Mouse (Mus musculus) cerebellum, adult 8-10 months (tissue): ENCODE measurements around the gene Hnrnpa2b1.
"Not testable (repeated sequence)": the region's sequence is repeated elsewhere in the genome, so short reads cannot be mapped to it uniquely, and the experiment has no call there.

Experiments used
- DNase-seq: peaks from one replicate; pipeline ENCODE4 v3.0.0; 2022

Gene Hnrnpa2b1

DNA sequence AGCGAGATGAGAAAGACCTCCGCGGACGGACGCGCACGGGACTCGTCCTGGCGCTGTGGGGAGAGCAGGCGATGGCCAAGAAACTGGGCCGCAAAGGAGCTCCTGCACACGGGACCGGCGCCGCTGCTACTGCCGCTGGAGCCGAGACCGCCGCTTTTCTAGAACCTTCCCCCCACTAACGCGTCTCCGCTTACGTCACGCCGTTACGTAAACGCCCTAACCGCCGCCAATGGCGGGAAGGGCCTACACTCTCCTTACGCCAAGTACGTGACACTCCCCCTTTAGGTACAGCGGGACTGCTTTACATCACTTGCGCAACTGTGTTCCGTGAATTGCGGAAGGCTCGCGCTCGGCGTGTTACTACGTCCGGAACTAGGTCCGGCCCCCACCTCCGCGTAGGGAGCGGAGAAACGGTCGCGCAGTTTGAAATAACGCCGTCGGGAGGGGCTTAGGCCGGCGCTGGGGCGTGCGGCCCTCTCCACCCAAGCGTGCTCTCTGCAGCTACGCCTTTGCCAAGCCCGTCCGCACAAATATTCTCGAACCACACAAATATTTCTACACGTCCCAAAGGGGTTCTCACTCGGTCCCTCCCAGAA lies at the start of gene Hnrnpa2b1:
TSS of gene Hnrnpa2b1 (minus strand) at position 180 of the 596 bp plus-strand sequence.
- peak; percentile 100 for DNase-seq

DNA sequence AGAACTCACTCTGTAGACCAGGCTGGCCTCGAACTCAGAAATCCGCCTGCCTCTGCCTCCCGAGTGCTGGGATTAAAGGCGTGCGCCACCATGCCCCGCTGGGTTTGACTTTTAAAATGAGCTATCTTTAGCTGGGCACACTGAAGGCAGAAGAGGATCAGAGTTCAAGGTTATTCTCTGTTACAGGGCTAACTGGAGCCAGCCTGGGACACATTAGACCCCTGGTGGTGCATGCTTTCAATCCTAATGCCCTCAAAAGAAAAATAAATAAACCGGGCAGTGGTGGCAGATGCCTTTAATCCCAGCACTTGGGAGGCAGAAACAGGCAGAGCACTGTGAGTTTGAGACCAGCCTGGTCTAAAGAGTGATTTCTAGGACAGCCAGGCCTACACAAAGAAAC lies 45.2 kb upstream of the Hnrnpa2b1 start:
- DNase-seq: no peak

DNA sequence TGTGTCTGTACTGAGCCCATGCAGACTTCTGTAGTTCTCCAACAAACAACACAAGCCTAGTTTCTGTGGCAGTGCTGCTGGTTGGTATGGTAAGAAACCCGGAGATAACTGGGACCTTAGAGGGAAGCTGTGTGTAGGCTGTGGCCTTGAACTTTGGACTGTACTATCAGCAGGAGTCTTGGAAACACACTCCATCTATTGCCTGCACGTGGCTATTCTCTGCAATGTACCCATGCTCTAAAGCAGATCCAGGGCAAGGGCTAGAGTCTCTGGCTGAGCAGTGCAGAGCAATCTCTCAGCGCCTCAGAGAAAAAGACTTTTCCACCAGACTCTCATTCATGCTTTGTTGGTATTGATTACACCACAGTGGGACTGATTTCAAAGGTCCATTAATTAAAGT lies 44.1 kb upstream of the Hnrnpa2b1 start:
- DNase-seq: no peak

DNA sequence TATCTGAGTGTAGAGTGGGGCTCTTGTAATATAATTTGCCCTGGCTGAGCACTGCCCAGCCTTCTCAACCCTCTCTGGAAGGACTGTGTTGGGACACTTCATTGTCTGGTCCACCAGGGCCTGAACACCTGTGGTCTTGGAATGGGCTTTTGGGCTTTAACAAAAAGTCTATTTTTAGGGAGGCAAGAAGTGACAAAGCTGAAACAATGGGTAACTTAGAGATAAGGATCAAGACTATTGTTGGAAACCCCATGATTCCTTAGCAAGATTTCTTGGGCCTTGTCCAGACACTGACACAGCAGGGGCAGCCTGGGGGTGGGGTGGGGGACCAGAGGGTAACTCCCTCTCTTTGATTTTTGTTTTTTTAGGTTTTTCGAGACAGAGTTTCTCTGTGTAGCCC lies 41.3 kb upstream of the Hnrnpa2b1 start:
- no peak for DNase-seq

DNA sequence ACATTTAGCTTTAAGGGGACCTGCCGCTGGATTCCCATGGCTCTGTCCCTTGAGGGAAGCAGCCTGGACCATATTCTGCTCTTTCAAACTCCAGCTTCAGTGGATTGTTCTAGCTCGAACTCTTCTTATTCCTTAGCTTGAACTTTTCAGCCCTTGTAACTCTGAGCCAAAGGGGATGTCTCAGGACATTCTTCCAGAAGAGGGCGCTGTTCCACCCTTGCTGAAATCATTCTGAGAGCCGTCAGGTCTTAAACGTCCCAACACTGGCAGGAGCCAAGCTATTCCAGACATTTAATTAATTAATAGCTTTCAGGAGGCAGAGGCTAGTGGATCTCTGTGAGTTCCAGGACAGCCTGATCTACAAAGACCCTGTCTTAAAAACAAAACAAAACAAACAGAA lies 40.4 kb upstream of the Hnrnpa2b1 start:
- DNase-seq: peak; percentile 29

DNA sequence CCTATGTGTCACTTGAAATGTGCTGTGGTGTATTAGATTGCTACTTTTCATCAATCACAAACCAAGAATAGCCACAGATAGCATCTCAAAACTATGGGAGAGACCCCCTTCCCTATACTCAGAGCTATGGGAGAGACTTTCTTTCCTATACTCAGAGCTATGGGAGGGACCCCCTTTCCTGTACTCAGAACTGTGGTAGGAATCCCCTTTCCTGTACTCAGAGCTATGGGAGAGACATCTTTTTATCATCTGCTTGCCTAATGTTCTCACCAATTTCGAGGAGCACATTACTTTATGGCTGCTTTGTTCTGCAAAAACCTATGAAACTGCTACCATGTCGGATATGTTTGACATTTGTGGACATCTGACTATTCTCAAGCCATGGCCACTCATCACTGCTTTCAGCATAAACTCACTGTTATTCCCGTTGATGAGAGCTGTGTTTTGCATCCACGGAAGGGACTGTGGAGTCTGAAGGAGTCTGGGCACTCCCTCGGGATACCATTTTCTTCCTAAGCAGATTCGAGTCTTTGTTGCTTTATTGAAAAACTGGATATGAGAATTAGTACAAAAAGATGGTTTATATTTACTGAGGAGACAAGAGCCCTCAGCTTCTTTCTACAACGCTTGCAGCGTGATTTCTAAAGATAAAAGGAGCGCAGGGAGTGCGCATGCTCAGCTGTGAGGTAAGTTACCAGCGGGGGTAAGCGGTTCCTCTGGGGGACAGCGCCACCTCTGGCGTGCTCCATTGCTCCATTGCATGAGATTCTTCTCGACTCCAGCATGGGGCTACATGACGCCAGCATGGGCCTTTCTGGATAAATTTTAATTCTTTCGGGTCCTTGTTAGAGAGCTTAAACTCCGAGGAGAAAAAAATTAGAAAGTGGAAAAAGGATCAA lies 39.3 kb upstream of the Hnrnpa2b1 start:
- peak; percentile 74 for DNase-seq

DNA sequence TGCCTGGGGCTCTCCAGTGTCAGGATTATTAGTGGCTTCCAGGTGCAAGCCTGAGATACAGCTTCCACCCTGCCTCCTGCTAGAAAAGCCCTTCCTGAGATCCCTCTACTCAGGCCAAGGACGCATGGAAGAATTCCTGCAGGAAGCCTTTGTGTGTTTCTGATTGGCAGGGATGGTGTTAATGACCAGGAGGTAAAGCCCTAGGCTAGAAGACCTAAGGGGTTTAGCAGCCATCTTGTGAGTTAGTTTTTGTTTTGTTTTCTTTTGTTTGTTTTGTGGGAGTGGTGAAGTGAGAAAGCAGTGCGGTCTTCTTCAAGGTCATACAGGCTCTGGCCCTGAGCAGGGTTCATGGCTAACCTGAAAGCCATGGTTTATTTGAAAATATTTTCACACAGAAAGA lies 37.9 kb upstream of the Hnrnpa2b1 start:
- DNase-seq: no peak

DNA sequence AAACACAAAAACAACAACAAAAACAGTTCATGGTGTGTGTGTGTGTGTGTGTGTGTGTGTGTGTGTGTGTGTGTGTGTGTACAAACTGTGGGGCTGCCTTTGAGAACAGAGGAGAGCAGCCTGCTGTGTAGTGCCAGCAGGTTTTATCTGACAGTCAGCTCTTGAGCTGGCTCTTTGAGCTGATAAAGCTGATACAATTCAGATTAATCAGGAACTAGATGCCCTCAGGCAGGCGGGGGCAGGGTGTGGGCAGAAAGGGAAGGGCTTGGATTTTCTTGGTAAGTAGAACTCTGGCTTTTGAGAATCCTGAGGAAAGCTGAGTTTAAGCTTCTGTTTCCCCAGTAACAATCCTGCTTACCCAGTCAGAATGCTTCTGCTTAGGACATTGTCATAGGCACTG lies 36.0 kb upstream of the Hnrnpa2b1 start:
- DNase-seq: no peak

DNA sequence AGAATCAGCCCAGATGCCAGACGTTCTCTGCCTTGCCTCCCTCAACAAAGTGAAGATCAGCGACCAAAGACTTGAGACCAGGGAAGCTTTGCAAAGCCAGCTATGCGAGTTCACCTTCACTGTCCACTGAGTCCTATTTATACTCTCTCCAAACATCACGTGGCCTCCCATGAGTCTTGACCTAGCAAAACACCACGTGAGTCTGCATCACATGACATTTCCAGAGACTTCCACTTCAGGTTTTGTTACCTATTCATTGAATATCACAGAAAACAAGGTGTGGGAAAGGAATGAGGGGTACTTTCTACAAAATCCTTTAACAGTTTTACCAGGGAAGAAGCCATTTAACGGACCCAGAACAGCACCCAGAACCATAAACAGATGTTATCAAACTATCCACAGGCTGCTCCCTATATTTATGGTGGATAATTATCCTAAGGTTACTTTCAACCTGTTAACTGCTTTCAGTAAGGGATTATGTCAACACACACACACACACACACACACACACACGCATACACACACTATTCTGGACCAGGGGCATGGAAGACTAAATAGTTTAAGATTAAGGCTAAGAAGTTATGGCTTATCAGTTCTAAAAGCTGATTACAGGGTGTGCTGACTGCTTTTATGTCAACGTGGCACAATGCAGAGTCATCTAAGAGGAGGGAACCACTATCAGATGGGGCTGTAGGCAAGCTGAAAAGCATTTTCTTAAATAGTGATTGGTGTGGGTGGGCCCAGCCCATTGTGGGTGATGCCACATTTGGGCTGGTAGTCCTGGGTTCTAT lies 27.8 kb upstream of the Hnrnpa2b1 start:
- DNase-seq: no peak

DNA sequence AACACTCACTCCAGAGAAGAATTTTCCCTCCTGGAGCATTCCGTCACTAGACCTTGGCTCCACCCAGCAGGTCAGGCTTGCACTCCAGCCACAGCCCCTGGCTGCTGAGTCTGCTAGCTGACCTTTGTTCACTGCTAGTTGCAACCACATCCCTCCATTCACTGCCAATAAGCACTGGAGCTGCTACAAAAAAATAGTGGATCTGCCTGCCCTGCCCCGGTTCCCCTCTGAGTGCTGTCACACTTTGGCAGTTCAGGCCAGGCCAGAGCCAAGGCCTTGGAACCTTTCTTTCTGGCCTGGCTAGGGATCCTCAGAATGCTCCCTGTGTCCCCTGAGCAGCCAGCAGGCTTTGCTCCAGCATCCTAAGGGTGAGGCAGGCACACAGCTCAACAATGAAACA lies 20.1 kb upstream of the Hnrnpa2b1 start:
- peak; percentile 66 for DNase-seq

DNA sequence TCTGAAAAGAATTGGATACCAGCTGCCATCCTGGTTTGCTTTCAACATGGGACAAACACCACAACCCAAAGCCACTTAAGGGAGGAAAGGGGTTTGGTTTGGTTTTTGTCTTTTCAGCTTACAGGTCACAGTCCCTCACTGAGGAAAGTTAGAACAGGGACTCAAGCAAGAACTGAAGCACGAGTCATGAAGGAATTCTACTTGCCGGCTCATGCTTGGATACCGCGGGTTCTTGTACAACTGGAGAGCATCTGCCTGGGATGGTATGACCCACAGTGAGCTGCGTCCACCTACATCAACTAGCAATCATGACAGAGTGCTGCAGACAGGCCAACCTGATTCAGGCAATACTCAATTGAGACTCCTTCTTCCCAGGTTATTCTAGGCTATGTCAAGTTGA lies 17.0 kb upstream of the Hnrnpa2b1 start:
- DNase-seq: no peak

DNA sequence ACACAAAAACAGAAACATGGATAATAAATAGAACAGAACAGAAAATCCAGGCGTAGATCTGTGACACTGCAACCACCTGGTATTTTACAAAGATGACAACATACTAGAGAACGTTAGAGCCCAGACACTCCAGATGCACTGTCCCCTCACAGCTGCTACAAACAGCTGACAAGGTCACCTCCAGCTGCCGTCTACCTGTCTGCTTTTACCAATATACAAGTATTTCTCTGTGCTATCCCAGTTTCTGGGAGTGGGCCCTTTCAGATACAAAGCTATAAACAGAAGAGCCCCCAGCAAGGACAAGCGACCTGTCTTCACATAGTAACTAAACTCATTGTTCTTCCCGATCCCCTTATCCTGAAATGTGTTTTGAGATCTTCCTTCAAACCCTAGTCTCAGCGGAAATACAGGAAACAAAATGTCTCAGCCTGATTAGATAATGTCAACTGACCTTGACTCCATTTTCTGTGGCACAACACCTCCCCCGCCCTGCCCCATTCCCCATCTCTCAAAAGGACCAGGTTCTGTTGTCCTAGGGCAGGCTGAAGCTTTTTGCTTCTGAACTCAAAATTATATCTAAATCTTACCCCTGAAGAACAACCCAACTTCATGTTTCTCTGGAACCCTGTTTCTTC lies 16.5 kb upstream of the Hnrnpa2b1 start:
- no peak for DNase-seq

DNA sequence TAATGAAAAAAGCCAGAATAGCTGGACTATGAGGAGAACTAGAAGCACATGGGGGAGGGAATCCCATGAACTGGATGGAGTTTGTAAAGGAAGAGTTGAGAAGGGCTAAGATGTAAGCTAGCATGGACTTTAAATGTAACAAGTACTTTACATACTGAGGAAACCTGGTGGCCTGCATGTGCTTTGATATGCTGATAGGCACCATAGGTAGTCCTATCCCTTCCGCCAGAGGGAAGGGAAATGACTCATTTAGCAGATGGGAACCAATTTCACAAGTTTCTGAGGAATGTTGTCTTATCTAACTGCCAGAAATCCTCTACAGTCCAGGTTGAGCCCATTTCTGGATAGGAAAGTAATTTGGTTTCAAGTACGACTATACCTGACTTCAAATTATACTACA lies 16.0 kb upstream of the Hnrnpa2b1 start:
- DNase-seq: no peak

DNA sequence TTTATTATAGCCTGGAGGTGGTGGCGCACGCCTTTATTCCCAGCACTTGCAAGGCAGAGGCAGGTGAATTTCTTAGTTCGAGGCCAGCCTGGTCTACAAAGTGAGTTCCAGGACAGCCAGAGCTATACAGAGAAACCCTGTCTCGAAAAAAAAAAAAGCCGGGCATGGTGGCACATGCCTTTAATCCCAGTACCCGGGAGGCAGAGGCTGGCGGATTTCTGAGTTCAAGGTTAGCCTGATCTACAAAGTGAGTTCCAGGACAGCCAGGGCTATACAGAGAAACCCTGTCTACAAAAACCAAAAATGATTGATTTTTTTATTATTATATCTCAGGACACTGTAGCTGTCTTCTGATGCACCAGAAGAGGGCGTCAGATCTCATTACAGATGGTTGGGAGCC lies 14.9 kb upstream of the Hnrnpa2b1 start:
- DNase-seq: not testable (repeated sequence)

DNA sequence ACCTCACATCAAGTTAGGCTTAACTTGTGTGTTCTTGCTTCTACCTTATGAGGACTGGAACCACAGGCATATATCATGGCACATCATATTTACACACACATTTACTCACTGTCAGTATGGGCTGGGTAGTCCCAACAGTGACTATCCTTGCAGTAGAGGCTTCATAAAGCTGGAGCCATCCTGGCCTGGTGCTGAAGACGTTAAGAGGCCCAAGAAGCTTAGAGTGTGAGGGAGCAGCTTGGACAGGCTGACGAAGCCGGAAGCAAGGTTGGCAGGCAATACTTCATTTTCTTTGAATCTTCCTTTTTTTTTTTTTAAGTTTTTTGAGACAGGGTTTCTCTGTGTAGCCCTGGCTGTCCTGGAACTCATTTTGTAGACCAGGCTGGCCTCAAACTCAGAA lies 14.2 kb upstream of the Hnrnpa2b1 start:
- no peak for DNase-seq

DNA sequence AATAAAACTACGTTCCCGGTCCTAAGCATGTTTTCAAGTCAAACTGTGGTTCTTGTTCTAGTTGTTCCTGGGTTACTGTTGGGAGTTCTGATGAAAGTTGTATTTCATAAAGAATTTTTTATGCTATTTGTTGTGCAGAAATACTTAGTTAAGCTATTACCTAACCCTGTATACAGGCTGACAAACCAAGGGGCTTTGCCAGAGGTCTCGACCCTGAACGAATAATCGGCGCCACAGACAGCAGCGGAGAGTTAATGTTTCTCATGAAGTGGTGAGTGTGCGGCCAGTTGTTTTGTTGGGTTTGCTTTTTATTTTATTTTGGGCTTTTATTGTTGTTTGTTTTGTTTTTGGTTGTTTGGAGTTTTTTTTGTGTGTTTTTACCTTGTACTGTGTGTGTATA lies 11.9 kb upstream of the Hnrnpa2b1 start:
- DNase-seq: no peak

DNA sequence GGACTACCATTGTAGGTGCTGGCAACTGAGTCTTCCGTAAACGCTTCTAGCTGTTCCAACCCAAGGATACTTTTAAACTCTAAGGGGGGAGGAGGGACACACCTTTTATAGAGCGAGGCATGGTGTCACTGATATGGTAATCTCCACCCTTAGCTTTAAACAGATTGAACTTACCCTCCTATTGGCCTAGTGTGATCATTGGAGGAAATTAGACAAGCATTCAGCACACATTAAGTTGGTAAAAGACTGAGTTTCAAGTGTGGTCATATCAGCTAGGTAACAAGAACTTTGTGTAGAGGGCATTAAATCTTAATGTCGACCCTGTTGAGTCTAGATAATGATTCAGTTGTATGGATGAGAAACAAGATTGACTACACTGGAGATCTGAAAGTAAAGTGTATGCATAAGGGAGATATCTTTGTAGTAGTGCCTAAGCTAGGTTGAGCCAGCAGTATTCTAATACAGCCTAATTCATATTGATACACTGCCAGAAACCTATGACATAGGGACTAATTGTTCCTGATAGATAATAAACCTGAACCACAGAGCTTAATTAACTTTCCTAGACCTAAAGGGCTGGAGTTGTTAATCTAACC lies 9.5 kb upstream of the Hnrnpa2b1 start:
- no peak for DNase-seq

DNA sequence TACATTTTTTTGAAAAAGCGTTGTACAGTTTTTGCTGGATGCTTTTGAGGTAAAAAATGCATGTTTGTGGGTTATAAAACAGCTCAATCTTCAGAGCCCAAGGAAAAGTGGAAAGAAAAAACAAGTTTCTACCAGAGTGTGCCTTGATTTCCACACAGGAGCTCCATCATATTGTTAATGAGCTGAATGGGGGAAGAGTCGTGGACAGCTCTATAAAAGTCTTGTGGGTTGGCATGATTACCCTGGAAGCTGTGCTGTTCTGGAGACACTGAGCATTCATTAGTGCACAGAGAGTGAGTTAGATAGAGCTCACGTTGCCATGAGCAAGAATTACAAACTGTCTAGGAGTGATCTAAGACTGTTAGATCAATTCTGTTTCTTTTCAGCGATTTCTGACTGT lies 2.5 kb upstream of the Hnrnpa2b1 start:
- no peak for DNase-seq

DNA sequence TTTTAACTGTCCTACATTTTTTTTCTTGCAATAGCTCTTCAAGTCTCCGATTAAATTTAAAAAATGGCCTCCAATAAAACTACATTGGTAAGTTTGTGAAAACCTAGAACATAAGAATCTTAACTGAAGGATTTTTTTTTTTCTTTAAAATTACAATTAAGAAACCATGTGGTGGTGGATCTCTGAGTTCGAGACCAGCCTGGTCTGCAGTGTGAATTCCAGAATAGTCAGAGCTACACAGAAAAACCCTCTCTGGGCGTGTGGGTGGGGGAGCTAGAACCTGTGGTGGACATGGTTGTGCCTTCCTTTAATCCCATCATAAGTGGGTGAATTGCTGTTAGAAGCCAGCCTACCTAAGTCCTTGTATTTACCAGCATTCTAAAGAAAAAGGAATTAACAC lies 2.1 kb upstream of the Hnrnpa2b1 start:
- no peak for DNase-seq

DNA sequence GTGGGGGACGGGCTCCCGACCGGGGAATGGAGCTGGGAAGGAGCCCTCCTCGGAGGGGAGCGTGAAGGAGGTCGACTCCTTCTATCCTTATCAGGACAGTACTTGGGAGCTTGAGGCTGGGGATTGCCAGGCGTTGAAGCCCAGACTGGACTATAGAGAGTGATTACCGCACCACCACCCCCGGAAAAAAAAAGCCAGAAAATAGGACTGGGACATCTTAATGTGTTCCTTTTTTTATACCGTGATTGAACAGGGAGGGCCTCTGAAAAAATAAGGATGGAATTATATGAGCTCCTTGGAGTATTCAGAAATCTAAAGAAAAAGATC lies 1.4 kb upstream of the Hnrnpa2b1 start:
- DNase-seq: no peak

DNA sequence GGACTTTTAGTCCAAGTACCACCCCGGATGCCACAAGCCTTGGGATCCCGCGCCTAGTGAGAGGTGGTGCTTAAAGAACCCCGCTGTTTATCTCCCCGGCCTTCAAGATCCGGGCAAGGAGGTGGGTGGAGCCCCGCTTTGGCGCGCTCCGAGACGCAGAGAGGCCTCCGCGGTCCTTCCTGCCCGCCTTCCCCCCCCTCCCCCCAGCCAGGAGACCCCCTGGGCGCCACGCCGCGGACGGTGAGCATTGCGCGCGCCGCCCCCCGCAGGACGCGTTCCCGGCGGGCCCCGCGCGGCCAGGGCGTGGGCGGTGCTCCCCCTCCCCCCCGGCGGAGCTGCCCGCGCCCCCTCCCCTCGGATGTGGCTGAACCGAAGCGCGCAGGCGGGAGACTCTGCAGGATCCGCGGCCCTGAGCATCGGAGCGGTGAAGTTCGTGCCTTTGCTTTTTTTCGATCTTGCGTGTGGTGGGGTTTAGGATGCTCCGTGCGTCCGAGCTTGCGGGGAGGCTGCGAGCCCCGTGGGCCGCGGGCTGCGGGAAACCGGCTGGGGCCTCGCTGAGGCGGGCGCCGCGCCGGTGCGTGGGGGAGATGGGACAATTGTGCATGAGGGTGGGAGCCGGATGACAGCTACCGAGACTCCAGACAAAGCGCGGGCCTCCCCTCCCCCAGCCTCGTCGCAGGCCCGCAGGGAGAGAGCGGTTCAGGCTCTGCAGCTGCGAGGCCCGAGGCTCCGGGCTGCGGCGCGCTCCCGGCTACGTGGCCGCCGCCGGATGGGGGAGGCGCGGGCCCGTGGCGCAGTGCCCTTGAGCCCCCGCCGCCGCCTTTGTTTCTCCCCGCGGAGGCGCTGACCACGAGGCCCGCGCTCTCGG lies 851 bp upstream of the Hnrnpa2b1 start, which contains the start of gene Cbx3:
TSS of gene Cbx3 (plus strand) at position 50 of the 868 bp plus-strand sequence.
- DNase-seq: peak; percentile 81
